Mouse (Mus musculus) testis, adult 2 months (tissue): ENCODE measurements around the gene Irf1. TPM values are rescaled to one million over a fixed set of nuclear protein-coding genes. Genes with fewer than 3 reads are reported as not detected.

ENCODE experiments used
- H3K27ac ChIP-seq: fragments of 200-500 bp; 2 replicates; pipeline ENCODE4 v1.5.1; 2012; ENCODE audit warnings: low read depth, low read length; ENCODE audit not compliant: control insufficient read depth, insufficient read depth
- H3K27me3 ChIP-seq: fragments of 200-500 bp; 2 replicates; pipeline ENCODE4 v1.6.1; 2012; ENCODE audit warnings: mild to moderate bottlenecking, low read length, moderate library complexity; ENCODE audit not compliant: control insufficient read depth, insufficient read depth
- H3K36me3 ChIP-seq: fragments of 200-500 bp; 2 replicates; pipeline ENCODE4 v1.6.1; 2012; ENCODE audit warnings: mild to moderate bottlenecking, low read length; ENCODE audit not compliant: control insufficient read depth, insufficient read depth
- H3K4me1 ChIP-seq: fragments of 200-500 bp; 2 replicates; pipeline ENCODE4 v1.6.1; 2012; ENCODE audit warnings: low read length; ENCODE audit not compliant: control insufficient read depth, insufficient read depth
- H3K4me3 ChIP-seq: fragments of 200-500 bp; 2 replicates; pipeline ENCODE4 v1.5.1; 2012; ENCODE audit warnings: low read depth, mild to moderate bottlenecking, low read length, moderate library complexity, mixed read lengths; ENCODE audit not compliant: control insufficient read depth
- CTCF ChIP-seq: fragments of 200-500 bp; IDR thresholded peaks from 2 replicates; pipeline ENCODE4 v1.5.1; 2012; ENCODE audit warnings: low read depth, mild to moderate bottlenecking, inconsistent platforms, low read length, moderate library complexity; ENCODE audit not compliant: control insufficient read depth, insufficient read depth, insufficient replicate concordance
- POLR2A ChIP-seq: fragments of 200-500 bp; IDR thresholded peaks from 2 replicates; pipeline ENCODE4 v1.6.1; 2012; ENCODE audit warnings: low read depth, mild to moderate bottlenecking, inconsistent platforms, low read length, moderate library complexity; ENCODE audit not compliant: control insufficient read depth
- polyA plus RNA-seq: library from polyadenylated mRNA; depleted of rRNA; stranded (reverse); fragments of >200 nt; gene quantifications from 2 replicates; pipeline ENCODE4 v1.2.3, GENCODE M21; 2012

Gene Irf1
- polyA plus RNA-seq, 1 experiment: 3.4 TPM

DNA sequence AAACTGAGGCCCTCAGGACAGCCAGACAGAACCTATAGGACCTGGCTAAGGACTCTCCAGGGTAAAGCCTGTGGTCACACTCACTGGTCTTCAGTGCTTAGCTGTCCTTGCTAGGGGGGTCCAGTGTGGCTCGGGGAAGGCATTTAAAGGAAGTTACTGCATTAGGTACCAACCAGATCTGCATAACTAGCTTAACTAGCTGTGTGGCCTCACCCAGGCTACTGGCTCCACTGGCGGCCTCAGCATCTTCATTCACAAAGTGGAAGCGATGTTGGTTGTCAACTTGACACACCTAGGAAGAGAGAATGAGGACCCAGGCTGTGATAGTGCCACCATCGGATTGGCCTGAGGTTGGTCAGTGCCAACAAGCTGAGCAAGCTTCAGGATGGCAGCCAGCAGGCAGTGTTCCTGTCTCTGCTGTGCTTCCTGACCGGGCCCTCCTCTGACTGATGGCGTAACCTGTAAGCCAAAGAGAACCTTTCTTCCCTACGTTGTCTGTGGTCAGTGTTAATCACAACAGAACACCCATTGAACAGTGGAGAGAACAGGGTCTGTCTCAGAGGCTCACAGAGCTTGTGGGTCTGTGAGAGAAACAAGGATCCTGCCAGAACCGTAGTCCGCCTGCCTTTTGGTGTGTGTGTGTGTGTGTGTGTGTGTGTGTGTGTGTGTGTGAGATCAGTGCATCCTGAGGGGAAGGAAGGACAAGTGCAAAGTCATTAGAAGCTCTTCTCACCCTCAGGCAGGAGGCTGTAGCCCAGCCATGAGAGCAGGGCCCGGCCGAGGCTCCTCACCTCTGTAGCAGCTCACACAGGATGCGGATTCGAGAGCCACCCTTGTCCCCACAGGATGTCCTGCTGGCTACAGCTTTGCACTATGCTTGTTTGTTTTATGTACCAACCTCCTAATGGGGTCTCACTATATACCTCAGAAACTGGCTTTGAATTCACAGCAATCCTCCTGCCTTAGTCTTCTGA is 16.5 kb downstream of the Irf1 start:
- Histone ChIP-seq H3K27ac (no peak overlapping the region), H3K27me3 (no peaks in the 10 kb centered on the region), H3K36me3 (no peaks in the 10 kb centered on the region), H3K4me1 (no peaks in the 10 kb centered on the region), H3K4me3 (no peak overlapping the region)
- TF ChIP-seq CTCF (no peak), POLR2A (no peak)

DNA sequence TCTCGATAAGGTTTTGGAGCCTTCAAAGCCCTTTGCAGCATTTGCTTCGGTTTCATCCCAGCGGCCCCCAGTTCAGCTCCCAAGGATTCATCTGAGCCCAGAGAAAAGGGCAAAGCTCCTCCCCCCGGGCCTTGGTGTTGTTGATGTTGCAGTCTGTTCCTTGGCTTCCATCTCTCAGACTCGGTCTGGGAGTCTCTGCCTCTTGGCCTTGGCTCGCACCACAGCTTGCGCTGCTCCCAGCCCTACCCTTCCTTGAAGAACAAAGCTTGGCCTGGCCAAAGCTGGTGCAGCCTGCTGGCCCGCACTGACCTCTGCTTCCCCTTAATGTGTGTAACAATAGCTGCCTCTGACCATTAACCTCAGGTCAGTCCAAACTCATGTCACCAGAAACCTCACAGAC is 18.4 kb downstream of the Irf1 start:
- TF ChIP-seq POLR2A: no peak
- no peak for TF ChIP-seq CTCF
- Histone ChIP-seq H3K36me3 (no peaks in the 10 kb centered on the region), H3K27ac (0 out of 2 replicates have a peak overlapping the region, but pooled peaks have one; percentile 22), H3K4me1 (no peaks in the 10 kb centered on the region), H3K4me3 (no peak overlapping the region), H3K27me3 (no peaks in the 10 kb centered on the region)

DNA sequence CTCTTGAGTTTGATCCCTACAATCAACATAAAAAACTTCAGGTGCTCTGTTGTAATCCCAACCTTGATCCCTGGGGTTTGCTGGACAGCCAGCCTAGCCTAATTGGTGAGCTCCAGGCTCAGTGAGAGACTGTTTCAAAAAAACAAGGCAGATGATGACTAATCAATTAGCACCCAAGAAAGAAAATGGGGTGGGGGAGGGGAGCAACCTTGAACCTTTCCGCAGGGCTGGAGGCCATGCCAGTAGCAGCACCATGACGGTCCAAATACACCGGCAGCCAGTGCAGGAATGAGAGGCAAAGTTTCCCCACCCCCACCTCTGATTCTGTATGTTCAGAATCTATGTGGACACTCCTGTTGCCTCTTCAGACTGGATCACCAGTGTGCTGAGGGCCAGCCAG is 19.5 kb downstream of the Irf1 start:
- no peak overlapping the region for H3K4me3 ChIP-seq
- H3K4me1 ChIP-seq: peaks cover 2% of the 10 kb centered on the region; the same call in 1 of the 2 replicates
- H3K27ac ChIP-seq: no peak overlapping the region
- H3K36me3 ChIP-seq: no peaks in the 10 kb centered on the region
- no peak for TF ChIP-seq POLR2A
- TF ChIP-seq CTCF: no peak
- no peaks in the 10 kb centered on the region for H3K27me3 ChIP-seq

DNA sequence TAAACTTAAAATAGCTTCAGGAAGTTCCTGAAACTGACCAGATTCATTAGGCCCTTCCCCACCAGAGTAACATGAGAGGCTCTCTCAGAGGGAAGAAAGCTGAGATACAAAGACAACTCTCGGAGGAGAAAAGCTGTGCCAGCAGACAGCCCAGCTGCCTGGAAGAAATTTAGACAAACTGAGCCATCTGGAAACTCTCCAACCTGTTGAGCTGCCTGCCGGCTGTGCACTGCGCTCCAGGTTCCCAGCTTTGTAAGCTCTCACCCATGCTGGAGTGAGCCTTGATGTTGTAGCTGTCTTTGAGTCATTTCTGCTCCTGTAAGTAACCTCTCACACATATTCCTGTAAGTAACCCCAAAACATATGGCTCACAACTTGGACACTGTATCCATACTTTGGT is 23.2 kb downstream of the Irf1 start:
- no peaks in the 10 kb centered on the region for H3K36me3 ChIP-seq
- no peak overlapping the region for H3K4me3 ChIP-seq
- H3K27ac ChIP-seq: no peak overlapping the region
- TF ChIP-seq POLR2A (no peak), CTCF (no peak)
- peaks cover 6% of the 10 kb centered on the region for H3K4me1 ChIP-seq
- H3K27me3 ChIP-seq: no peaks in the 10 kb centered on the region

DNA sequence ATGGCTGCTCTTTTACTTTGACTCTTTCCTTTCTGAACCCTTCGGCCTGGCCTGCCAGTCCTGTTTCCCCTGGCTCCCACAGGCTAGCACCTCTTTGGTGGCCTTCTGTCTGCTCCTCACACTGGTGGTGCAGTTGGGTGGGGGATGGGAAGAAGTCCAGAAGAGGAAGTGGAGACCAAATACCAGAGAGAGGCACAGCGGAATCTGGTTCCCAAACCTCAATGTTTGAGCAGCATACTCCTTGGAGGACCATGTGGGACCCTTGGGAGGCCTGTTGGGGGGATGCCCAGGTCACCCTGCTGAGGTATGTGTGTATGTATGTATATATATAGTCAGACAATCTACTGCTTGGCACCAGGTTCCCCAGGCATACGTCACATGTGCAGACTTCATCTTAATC is 24.2 kb downstream of the Irf1 start:
- Histone ChIP-seq H3K4me1 (peaks cover 6% of the 10 kb centered on the region), H3K36me3 (no peaks in the 10 kb centered on the region), H3K4me3 (no peak overlapping the region), H3K27me3 (no peaks in the 10 kb centered on the region), H3K27ac (no peak overlapping the region)
- TF ChIP-seq POLR2A (no peak), CTCF (no peak)

DNA sequence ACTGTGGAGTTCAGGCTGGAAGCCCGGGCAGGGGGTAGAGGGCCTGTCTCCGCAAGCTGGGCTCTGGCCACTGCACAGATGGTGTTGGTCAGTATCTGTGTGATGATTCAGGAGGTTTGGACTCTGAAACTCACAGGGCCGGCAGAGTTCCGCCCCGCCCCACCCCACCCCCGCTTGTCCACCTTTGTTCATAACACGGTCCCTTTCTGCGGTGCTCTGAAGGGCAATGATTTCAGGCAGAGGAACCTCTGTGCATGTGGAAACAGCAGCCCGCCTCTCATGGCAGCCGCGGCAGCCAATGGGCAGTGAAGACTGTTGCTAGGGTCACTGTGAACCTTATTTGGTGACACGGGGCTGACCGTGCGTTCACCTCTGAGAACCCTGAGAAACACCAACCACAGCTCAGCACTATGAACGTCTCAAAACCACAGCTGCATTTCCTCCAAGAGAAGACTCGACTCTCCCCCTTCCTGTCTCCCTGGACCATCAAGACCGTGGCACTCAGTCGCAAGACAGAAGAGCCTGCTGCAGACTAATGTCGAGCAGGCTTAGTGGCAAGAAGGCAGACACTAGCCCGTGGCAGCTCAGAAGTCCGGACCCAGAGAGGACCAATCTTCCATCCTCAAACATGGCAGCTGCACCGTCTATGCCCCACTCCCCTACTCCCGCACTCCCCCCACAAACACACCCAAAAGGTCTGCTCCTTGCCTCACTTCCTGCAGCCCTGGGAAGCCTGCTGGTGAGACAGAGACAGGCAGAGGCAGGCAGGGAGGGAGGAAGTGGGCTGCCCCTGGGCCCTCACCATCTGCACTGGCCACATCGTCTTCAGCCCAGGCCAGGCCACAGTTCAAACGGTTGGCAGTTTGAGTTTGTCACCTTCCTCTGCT is 25.1 kb downstream of the Irf1 start:
- H3K36me3 ChIP-seq: no peaks in the 10 kb centered on the region
- H3K4me1 ChIP-seq: peaks cover 6% of the 10 kb centered on the region
- no peaks in the 10 kb centered on the region for H3K27me3 ChIP-seq
- H3K27ac ChIP-seq: no peak overlapping the region
- H3K4me3 ChIP-seq: no peak overlapping the region
- TF ChIP-seq POLR2A (no peak), CTCF (no peak)

DNA sequence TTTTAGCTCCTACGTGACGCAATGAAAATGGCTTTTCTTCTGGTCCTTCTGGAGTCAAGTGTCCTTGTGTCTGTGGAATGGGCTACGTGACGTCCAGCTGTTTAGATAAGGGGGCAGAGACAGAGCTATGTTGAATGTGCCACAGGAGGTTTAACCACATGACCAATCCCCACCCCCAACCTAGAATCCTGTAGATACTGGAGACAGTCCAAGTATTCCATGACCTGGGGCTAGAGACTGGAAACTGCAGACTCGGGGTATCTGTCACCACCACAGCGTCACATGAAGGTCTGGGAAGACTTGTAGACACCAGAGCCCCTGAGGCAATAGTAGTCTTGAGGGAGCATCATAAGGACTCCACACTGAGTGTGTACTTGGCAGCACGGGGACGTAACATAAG is 26.0 kb downstream of the Irf1 start:
- Histone ChIP-seq H3K36me3 (no peaks in the 10 kb centered on the region), H3K4me1 (peaks cover 6% of the 10 kb centered on the region), H3K27me3 (no peaks in the 10 kb centered on the region), H3K27ac (no peak overlapping the region), H3K4me3 (no peak overlapping the region)
- TF ChIP-seq CTCF (no peak), POLR2A (no peak)
